Mouse (Mus musculus) mature B cell (primary cell): Measurements from ENCODE around the gene Aplnr.

ENCODE experiments used
- in situ Hi-C: fragments of 300-500 bp; cut with MboI; formaldehyde crosslinking; loops from 2 replicates; pipeline ENCODE4 v1.14.3; 2019

Gene Aplnr

DNA sequence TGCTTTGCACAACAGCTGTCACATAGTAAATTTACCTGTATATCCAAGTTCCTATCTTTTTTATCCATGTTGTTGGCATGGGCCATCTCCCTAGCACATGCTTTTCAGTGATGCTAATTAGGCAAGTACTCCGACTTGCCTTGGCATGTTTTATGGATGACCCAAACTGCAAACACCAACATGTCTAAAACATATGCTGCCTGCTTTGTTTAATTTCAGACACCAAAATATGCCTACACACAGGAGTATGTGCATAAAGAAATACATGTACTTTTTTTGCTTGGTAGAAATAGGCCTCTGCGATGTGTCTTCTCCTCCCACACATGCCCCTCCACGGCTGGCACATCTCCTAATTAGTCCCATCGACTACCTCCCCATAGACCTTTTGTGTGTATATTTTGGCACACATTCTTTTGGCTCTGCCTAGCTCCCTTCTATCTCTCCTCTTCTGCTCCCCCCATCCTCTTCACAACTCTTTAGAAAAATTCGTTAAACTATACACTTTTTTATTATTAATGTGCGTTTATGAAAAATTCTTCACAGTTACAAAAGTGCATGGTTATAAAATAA, 51.6 kb downstream of the Aplnr start:
- in situ Hi-C loops = no loop called here
